Mouse (Mus musculus): ENCODE results near the gene Kctd7.

- TF ChIP-seq CTCF (IDR thresholded peaks at IDR 0.05; ENCODE audit: insufficient read depth, low read length): peak; percentile 45; the same call in 1 of the 2 replicates
- no peak for TF ChIP-seq POLR2A (IDR thresholded peaks at IDR 0.05; ENCODE audit: borderline replicate concordance, extremely low read depth, low read depth, low read length)
These were observed 5.3 kb upstream of the Kctd7 start for GRCm38 (mm10) chr5:130139393-130139792.
